Mouse (Mus musculus) small intestine, adult 2 months (tissue): ENCODE data around the gene 1700001O22Rik. TPM values are rescaled to one million over a fixed set of nuclear protein-coding genes. Genes with fewer than 3 reads are reported as not detected.
A peak's percentile ranks its signal among the peaks of the same experiment; 100 is the strongest.

ENCODE experiments used
- H3K27ac ChIP-seq: fragments of 200-500 bp; 2 replicates; pipeline ENCODE4 v1.5.1; 2012; ENCODE audit warnings: low read depth, low read length, control low read depth, inconsistent platforms; ENCODE audit not compliant: insufficient read depth
- H3K27me3 ChIP-seq: fragments of 200-500 bp; 2 replicates; pipeline ENCODE4 v1.6.1; 2012; ENCODE audit warnings: mild to moderate bottlenecking, moderate library complexity, low read length, inconsistent platforms; ENCODE audit not compliant: control insufficient read depth, insufficient read depth
- H3K36me3 ChIP-seq: fragments of 200-500 bp; 2 replicates; pipeline ENCODE4 v1.6.1; 2012; ENCODE audit warnings: mild to moderate bottlenecking, low read length, control low read depth, inconsistent platforms; ENCODE audit not compliant: control insufficient read depth, insufficient read depth
- H3K4me1 ChIP-seq: fragments of 200-500 bp; 2 replicates; pipeline ENCODE4 v1.6.1; 2012; ENCODE audit warnings: low read length, inconsistent platforms, mixed read lengths; ENCODE audit not compliant: control insufficient read depth, insufficient read depth, insufficient read length
- H3K4me3 ChIP-seq: fragments of 200-500 bp; 2 replicates; pipeline ENCODE4 v1.5.1; 2012; ENCODE audit warnings: low read depth, mild to moderate bottlenecking, control low read depth, inconsistent platforms, low read length, moderate library complexity
- CTCF ChIP-seq: fragments of 200-500 bp; IDR thresholded peaks from 2 replicates; pipeline ENCODE4 v1.5.1; 2012; ENCODE audit warnings: low read depth, mild to moderate bottlenecking, control low read depth, inconsistent platforms, low read length, moderate library complexity, mixed read lengths; ENCODE audit not compliant: insufficient replicate concordance, insufficient read length; ENCODE audit errors: extremely low read depth
- POLR2A ChIP-seq: fragments of 200-500 bp; IDR thresholded peaks from 2 replicates; pipeline ENCODE4 v1.6.1; 2012; ENCODE audit warnings: low read depth, mild to moderate bottlenecking, control low read depth, inconsistent platforms, low read length, moderate library complexity
- WGBS: fragments of 180-500 bp; shearing (Covaris S2); methylation state at CpG from one replicate; pipeline ENCODE4 v1.1.7; 2018; 5-methylcytosine and 5-hydroxymethylcytosine counted together
- polyA plus RNA-seq: library from polyadenylated mRNA; depleted of rRNA; stranded (reverse); fragments of >200 nt; gene quantifications from 2 replicates; pipeline ENCODE4 v1.2.3, GENCODE M21; 2012

1700001O22Rik gene
- polyA plus RNA-seq, 1 experiment: 0.71 TPM

DNA sequence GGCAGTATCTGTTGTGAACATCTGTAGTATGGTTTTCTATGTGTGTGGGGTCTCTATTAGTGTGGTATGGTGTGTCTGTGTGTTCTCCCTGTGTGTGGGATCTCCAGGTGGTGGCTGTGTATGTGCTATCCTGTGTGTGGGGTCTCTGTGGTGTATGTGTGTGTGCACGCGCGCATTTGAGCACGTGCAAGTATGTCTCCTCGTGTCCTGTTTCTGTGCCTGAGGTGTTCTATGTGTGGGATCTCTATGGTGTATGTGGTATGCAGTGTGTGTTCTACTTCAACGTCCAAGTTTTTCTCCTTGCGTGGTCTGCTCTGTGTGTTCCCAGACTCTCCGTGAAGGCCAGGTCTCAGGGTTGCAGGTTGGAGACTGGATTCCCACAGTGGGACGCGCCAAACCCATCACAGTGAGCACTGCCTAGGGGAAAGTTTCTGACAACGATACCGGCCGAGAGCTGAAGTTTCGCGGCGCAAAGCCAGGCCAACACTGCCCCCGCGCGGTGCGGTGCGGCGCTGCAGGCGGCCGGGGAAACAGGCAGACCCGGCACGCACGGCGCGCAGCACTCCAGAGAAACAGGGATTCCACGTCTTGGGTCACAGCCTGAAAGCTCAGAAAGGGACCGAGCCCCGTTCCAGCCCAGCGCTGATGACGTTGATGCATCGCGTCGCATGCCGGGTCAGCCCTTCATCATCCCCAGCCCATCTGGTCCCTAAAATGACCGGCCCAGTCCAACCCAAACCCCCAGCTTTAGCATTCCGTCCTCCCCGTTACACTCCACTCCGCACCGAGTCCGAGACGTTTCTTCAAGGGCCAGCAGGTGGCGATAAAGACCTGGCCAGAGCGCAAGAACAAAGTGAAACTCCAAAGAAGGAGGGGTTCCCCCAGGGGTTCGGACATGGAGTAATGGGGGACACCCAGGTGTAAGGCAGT lies 9.0 kb downstream of the 1700001O22Rik start:
- H3K4me1 ChIP-seq: peaks cover 2% of the 10 kb centered on the region; the same call in 1 of the 2 replicates
- H3K27me3 ChIP-seq: no peaks in the 10 kb centered on the region
- peak overlapping the region; percentile 63 for H3K4me3 ChIP-seq
- 5% methylated on average over 48 of the region's 48 CpGs for WGBS
- TF ChIP-seq POLR2A: peak; percentile 20; the same call in 1 of the 2 replicates
- TF ChIP-seq CTCF: peak; percentile 80
- H3K36me3 ChIP-seq: no peaks in the 10 kb centered on the region
- H3K27ac ChIP-seq: peak overlapping the region; percentile 32; the same call in 1 of the 2 replicates

DNA sequence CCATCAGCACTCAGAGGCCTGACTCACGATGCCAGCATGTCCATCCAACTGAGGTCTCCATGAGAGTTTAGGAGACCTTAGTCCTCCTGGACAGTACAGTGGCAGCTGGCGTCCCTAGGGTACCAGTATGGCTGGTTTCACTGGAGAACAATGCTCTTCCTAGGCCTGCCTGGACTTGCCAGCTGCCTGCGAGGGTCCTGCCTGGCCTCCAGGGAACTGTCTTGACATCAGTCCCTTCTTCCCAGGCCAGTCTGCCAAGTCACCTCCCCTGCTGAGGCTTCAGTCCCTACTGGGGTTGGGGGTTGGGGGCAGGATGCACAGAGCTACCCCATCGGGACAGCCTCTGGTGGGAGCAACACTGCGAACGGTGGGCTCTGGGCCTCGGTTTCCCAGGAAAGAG lies 11.4 kb downstream of the 1700001O22Rik start:
- peaks cover 2% of the 10 kb centered on the region; the same call in 1 of the 2 replicates for H3K4me1 ChIP-seq
- no peaks in the 10 kb centered on the region for H3K27me3 ChIP-seq
- H3K4me3 ChIP-seq: no peak overlapping the region
- TF ChIP-seq CTCF: no peak
- no peak for TF ChIP-seq POLR2A
- 91% methylated on average over 7 of the region's 7 CpGs for WGBS
- no peak overlapping the region for H3K27ac ChIP-seq
- no peaks in the 10 kb centered on the region for H3K36me3 ChIP-seq

DNA sequence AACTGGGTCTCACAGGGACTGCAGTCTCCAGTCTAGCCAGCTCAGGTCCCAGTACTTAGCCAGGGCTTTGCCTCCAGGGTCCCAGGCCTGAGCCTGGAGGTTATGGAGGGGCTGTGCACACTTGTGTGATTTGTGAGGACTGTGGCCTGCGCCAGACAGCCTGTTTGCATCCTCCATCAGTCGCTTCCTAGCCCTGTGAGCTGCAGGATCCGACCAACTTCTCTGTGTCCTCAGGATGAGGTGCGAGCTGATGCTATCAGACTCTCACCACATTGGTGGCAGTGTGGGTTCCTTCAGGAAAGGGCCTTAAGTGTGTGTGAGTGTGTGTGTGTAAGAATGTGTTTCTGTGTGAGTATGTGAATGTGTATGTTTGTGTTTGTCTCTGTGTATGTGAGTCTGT lies 16.0 kb downstream of the 1700001O22Rik start:
- WGBS: 78% methylated on average over 4 of the region's 4 CpGs
- Histone ChIP-seq H3K36me3 (no peaks in the 10 kb centered on the region), H3K4me1 (peaks cover 11% of the 10 kb centered on the region), H3K4me3 (no peak overlapping the region), H3K27ac (no peak overlapping the region), H3K27me3 (no peaks in the 10 kb centered on the region)
- no peak for TF ChIP-seq POLR2A
- TF ChIP-seq CTCF: no peak

DNA sequence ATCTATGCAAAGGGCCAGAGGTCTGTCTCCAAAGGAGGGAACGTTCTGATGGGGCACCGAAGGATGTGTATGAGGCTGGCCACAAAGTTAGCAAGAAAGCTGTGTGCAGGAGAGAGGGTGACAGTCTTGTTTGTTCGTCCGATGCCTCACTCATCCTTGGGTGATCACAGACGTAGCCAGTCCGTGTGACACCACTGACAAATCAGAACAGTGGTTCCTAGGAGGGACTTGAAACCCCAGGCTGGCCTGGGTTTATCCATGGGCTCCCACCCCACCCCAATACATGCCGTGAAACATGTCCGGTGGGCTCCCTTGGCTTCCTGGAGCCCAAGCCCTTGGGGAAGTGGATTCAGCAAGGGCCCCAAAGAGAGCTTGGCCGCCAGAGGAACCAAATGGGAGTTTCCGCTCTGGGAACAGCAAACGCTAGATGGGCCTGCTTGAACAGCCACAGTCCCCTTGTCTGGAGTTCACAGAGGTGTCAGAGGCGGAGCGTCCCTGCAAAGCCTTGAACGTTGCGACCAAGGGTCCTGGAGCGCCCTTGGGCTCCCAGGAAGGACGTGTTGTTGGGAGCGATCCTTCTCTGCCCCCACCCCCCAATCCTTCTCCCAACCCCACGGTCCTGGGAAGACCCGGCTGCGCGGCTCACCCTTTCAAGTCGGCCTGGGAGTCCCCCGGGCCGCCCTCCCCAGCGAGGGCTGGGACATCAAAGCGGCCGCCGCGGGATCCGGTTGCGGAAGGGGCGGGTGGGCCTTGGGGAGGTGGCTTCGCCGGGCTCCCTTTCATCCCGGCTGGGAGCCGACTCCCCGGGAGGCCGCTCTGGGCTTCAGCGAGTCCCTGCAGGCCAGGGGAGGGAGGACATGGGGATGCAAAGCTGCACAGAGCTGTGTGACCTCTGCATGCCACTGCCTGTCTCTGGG lies 19.1 kb downstream of the 1700001O22Rik start:
- 7% methylated on average over 40 of the region's 40 CpGs for WGBS
- peaks cover 11% of the 10 kb centered on the region for H3K4me1 ChIP-seq
- no peak for TF ChIP-seq POLR2A
- no peak for TF ChIP-seq CTCF
- no peaks in the 10 kb centered on the region for H3K27me3 ChIP-seq
- H3K36me3 ChIP-seq: no peaks in the 10 kb centered on the region
- H3K4me3 ChIP-seq: peak overlapping the region; percentile 56
- H3K27ac ChIP-seq: peak overlapping the region; percentile 28; the same call in 1 of the 2 replicates

DNA sequence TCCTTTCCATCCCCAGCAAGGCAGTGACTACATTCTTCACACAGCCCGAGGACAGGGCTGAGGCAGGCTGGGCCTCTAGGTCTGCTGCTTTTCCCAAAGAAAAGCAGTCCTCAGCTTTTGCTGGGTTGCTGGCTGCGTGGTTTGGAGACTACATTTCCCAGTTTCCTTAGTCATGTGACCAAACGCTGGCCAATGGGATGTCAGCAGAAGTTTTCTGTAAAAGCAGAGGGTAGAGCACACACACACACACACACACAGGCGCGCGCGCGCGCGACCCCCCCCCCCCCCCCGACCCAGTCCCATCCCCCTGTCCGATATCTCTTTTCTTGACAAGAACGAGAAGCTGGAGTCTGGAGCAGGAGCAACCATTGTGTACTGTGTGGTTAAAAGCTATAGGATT lies 20.1 kb downstream of the 1700001O22Rik start:
- H3K36me3 ChIP-seq: no peaks in the 10 kb centered on the region
- WGBS: 2% methylated on average over 13 of the region's 13 CpGs
- peaks cover 11% of the 10 kb centered on the region for H3K4me1 ChIP-seq
- no peak overlapping the region for H3K27ac ChIP-seq
- no peak overlapping the region for H3K4me3 ChIP-seq
- H3K27me3 ChIP-seq: no peaks in the 10 kb centered on the region
- TF ChIP-seq CTCF: no peak
- TF ChIP-seq POLR2A: no peak

DNA sequence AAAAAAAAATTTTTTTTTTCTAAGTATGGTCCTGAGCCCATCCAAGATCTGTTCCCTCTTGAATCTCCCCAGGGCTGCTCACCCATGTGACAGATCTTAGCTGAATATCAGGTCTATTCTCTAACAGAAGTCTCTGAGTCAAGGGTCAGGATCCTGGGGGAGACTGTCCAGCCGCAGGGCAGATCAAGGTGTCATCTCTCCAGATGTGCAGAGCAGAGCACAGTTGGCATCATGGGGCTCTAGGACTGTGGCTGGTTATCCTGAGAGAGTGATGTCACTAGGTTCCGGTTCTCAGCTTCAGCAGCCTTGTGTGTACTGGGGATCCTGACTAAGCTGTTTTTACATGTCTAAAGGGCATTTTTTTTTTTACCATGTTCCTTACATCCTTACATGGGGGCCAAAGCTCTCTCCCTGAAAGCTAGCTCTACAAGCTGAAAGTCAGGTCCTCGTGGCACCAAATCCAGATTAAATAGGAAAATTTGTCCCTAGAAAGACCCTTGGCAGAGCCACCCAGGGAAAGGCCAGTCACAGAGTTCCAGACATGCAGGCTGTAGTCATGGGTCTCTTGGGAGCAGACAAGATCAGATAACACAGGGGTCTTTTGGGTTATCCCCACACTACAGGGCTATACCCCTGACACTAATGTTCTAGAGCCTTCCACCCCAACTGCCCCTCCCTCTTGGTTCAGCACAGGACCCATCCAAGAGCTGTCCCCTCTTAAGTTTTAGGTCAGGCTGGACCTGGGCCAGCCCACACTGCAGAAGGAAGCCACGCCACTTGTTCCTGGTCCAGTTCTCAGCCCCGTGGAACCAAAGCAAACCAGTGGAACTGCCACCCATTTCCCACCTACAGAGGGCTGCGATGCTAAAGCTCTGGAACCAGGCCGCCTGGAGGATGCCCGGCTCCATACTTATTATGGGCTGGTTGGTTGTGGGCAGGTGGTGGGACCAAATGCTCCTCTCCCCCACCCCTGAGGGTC lies 20.9 kb downstream of the 1700001O22Rik start:
- Histone ChIP-seq H3K27me3 (no peaks in the 10 kb centered on the region), H3K4me3 (no peak overlapping the region), H3K27ac (no peak overlapping the region), H3K36me3 (no peaks in the 10 kb centered on the region), H3K4me1 (peaks cover 11% of the 10 kb centered on the region)
- TF ChIP-seq POLR2A: no peak
- no peak for TF ChIP-seq CTCF
- WGBS: 76% methylated on average over 8 of the region's 8 CpGs
